Mouse (Mus musculus): Measurements from ENCODE around the gene Phldb2.

Gene Phldb2

DNA sequence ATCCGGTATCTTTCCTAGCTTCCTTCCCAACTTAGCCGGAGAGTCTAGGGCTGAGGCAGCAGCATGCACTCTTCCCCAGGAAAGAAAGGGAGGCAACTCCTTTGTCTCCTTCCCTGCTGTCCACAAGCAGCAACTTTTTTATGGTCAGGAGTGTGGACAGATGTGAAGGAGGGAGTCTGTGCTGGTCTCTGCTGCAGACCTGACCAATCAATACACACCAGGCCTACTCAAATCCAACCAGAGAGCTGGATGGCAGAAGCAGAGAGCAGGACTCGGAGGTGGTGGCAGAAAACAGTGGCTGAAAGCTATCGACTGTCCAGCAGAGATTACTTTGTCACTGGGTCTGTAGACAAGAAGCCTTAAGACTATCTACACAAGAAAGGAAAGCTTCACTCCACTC is at the start of gene Phldb2:
TSS of gene Phldb2 (minus strand) at position 205 of the 400 bp plus-strand sequence.
- no peak for DNase-seq (ENCODE audit: low read depth, low spot score)

DNA sequence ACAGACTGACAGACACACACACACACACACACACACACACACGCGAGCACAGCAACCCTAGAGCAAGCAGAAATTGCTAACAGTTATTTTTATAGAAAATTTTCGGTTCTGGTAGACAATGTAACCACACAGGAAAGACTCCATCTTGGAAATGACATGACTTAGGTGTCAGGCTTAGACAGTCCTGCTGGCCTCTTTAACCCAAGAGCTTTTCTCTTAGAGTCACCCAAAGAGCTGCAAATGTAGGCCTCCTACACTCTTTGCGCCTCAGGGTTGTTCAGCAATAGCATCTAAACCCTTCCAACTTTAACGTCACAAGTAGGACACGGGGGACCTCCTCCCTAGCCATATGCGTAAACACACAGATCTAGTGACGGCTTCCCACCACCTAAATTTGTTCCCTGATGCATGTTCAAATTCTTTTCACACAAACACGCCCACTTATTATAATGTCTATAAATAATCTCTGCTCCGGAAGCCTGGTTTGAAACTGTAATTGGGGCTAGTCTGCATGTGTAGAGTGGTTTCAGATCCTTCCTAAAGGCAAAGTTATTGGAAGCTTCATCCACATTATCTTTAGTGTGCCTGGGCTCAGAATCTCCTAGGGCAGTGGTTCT is 48.3 kb upstream of the Phldb2 start:
- no peak for DNase-seq (ENCODE audit: low read depth, low spot score)

GRCm38 (mm10) chr16:46000976-46001375 is 47.6 kb upstream of the Phldb2 start:
- no peak for DNase-seq (ENCODE audit: low read depth, low spot score)

DNA sequence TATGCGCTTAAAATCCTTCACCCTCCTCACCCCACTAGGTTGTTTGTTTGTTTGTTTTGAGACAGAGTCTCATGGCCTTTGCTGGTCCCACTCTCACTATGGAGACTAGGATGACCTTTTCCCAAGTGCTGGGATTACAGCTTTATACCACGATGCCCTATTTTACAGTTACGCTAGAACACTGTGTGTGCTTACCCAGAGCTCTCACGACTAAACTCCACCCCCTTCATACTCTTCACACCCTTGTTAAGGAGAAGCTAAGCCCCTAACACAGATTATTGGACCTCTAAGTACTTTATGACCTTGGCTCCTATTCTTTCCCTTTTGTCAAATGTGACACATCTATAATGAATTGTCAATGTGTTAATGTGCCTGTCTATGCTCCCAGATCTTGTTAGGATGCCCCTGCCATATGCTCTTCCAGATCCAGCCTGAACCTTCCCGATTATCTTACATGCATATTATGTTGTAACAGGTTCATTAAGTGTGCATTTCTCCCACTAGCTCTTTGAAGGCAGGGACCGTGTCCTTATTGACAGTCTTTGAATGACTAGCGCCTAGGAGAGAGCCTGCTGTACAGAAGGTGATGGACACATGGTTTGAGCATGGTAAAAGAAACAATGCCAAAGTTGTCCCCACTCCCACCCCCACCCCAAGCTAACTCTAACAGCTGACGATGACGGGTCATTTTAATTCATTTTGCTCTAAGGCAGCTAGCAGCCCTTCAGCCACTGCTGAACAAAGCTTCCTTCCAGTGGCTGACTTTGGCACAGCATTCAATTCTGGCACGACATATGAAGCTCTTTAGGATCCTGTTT is 46.2 kb upstream of the Phldb2 start:
- no peak for DNase-seq (ENCODE audit: low read depth, low spot score)

- no peak for DNase-seq (ENCODE audit: low read depth, low spot score)
These were observed 44.8 kb upstream of the Phldb2 start for GRCm38 (mm10) chr16:45998231-45998630.

GRCm38 (mm10) chr16:45990901-45991676 is 37.7 kb upstream of the Phldb2 start:
- DNase-seq (ENCODE audit: low read depth, low spot score): peak; percentile 69

DNA sequence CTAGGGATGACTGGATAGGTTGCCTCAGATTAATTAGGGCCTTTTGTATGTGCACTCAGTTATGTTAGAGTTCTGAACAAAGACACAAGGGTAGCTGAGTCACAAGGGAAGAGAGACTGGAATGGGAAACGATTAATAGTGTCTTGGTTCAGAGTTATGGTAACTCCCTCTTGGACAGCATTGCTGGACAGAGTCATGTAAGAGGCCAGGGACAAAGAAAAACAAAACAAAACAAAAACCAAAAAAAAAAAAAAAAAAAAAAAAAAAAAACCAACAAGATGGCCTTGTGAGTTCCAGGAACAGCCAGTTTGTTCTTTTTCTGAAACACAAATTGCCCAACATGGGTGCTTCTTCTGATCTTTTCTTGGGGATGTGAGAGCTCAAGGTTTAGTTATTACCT is 32.8 kb upstream of the Phldb2 start:
- DNase-seq (ENCODE audit: low read depth, low spot score): no peak

DNA sequence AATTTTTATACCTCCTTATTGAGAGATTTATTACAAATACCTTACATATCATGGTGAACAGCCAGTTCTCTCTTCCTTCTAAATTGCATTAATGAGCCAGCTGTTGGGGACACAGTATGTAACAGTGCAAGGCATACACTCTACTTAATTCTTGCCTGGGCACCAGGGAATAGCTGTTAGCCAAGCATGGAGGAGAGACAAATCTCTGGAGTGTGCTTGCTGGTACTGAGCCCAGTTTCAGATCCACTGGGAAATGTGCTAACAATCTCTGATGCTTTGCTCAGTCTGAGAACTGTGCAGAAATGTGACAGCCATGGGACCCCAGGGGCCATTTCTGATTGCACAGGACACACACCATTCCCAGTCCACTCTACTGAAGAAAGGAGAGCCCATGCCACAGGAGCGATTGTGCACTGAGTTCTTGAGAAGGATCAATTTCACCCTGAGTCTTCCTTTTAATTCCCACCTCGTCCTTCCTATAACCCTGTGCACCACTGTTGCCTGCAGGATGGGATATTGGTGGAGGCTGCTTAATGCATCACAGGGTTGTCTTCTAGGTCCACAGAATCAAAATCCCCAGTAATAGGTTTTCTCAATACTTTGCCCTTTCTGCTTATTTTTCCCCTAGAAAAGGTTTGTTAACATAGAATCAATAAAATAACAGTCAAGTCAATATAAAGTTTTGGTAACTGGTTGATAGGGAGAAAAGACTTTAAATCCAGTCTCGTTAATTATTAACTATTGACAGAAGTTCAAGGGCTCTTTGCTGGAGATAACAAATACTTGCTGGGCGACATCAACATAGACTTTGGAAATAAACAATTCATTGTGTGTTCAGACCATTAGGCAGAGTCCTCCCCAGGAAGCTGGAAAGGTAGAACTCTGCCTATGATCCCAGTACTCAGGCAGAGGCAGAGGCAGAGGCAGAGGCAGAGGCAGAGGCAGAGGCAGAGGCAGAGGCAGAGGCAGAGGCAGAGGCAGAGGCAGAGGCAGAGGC is 31.5 kb upstream of the Phldb2 start:
- DNase-seq (ENCODE audit: low read depth, low spot score): no peak

DNA sequence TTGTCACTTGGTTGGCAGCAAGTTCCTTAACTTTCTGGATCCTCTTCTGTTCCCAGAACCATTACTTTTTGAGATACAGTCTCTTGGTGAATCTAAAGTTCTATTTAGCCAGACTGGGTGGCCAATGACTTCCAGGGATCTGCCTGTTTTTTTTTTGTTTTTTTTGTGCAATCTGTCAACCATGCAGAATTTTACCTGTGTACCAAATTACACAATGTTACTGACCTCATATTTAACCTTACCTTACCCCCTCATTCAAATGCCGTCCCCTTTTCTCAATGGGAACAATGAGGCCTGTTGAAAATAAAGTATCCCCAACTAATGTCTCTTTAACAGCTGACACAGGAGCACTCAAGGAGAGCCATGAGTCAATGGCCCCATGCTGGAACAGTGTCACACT is 22.9 kb upstream of the Phldb2 start:
- no peak for DNase-seq (ENCODE audit: low read depth, low spot score)

- peak; percentile 10 for DNase-seq (ENCODE audit: low read depth, low spot score)
These were observed 20.7 kb upstream of the Phldb2 start for GRCm38 (mm10) chr16:45973959-45974686.

- peak; percentile 8 for DNase-seq (ENCODE audit: low read depth, low spot score)
These were observed 16.8 kb upstream of the Phldb2 start for GRCm38 (mm10) chr16:45970187-45970586.

DNA sequence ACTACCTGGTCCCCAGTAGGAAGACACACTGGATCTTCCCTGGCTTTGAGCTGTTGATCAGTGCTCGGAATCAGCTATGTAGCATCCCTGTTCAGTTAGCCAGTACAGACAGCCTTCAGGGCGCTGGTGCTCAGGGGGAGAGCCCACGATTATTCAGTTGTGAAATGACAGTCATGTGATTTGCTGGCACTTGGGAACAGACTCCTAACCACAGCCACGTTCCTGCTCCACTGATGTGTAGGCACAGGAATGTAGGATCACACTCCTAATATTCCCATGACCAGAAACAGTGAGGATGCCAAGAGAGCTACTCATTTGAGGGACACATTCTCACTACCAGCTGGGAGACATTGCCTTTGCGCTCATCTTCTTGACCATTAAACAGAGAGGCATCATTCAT is 15.3 kb upstream of the Phldb2 start:
- no peak for DNase-seq (ENCODE audit: low read depth, low spot score)

DNA sequence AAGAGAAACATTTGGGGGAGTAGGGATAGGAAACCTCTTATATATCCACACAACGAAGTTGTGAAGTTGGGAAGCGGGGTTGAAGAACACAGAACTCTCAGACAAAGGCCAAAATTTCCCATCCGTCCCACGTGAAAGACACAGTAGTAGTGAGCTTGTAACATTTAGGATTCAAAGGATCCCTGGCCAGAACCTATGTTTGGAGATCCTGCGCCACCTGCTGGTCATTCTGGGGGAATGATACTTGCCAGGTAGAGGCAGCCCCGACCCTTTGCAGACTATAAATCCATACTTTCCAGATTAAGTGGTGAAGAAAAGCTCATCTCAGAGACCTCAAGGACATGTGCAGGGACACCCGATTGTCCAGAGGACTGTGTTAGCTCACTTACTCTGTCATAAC is 14.1 kb upstream of the Phldb2 start:
- peak; percentile 76 for DNase-seq (ENCODE audit: low read depth, low spot score)

GRCm38 (mm10) chr16:45966604-45967003 is 13.2 kb upstream of the Phldb2 start:
- no peak for DNase-seq (ENCODE audit: low read depth, low spot score)

DNA sequence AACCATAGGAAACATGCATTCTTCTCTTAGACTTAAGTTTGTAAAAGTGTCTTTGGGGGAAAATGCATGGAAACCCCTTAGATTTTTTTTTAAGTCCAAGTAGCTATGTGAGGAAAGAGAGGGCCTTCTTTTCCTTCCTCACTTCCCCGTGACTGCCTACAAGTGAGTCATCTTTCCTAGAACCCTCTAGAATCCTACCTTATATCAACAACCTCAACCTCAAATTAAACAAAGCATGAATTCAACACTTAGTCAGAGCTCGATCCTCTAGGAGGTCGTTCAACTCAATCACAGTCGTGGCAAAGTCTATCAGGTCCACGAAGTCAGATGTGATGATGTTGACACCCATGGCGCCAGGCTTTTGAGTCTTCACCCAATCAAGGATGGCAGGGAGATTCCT is 11.4 kb upstream of the Phldb2 start:
- DNase-seq (ENCODE audit: low read depth, low spot score): no peak

DNA sequence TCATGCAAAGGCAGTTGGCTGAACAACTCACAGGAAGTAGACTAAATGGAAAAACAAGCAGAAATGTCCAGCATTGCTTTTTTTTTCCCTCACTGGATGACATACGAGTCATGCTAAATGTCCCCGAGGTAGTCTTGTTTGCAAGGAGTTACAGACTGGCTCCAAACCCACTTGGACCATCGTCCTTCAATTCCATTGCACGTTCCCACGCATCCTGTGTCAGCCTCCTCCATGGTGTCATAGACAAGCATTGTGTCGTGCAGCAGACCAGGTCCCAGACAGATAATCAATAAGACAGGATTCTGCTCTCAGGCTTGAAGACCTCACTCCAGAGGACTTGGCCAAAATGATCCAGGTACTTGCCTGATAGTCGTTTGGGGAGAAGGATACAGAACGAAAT is 10.4 kb upstream of the Phldb2 start:
- no peak for DNase-seq (ENCODE audit: low read depth, low spot score)

DNA sequence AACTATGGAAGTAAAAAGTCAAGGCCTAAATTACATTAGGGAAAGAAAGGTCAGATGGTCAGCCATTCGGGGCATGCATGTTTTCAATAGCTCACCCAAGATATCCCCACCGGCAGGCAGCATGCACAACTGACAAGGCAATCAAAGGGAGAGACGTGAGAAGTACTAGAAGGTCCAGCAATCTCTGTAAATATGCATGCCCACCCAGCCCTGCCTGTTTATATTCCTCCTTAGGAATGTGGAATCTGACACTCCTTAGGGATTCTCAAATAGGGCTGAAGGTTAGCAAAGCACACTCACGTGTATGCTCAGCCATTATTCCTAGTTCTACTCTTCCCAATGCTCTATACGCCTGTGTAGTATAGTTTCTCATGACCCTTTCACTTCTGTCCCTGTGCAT is 9.7 kb upstream of the Phldb2 start:
- DNase-seq (ENCODE audit: low read depth, low spot score): peak; percentile 6

GRCm38 (mm10) chr16:45960978-45961377 is 7.6 kb upstream of the Phldb2 start:
- no peak for DNase-seq (ENCODE audit: low read depth, low spot score)

- DNase-seq (ENCODE audit: low read depth, low spot score): no peak
These were observed 3.1 kb upstream of the Phldb2 start for GRCm38 (mm10) chr16:45956390-45956950.

GRCm38 (mm10) chr16:45952501-45952900 is 897 bp downstream of the Phldb2 start:
- no peak for DNase-seq (ENCODE audit: low read depth, low spot score)
